Mouse (Mus musculus) layer of hippocampus, adult 8-10 months (tissue): Measurements from ENCODE around the gene Dclk1. TPM values are rescaled to one million over a fixed set of nuclear protein-coding genes. Genes with fewer than 3 reads are reported as not detected.

Experiments used
- DNase-seq, 2 experiments: peaks; one replicate each; pipeline ENCODE4 v3.0.0; 2022; ENCODE audit warnings: low spot score in 2 of 2
- total RNA-seq, 4 experiments: library from RNA; stranded (reverse); gene quantifications; 2 replicates each; pipeline ENCODE4 v1.2.4; 2022

Dclk1 gene
- total RNA-seq, 4 experiments from 2014 or later: 509 to 592 (median 551) TPM

DNA sequence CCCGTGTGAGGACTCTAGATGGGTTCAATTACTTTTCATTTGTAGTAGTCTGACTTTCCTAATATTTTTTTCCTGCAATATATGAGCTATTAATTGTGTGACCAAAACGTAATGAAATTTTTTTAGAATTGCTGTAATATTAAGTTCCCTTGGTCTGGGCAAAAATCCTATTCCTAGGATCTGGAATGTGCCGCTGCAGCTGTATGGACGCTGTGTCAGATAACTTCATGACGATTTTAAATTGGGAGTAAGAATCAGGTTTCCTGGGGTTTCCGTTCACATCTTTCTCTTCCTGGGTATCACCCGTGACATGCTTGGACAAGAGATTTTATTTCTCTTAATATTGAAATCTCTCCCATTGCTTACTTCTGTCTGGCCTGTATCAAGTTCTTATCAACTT lies 253.1 kb downstream of the Dclk1 start:
- DNase-seq: no peak

- no peak for DNase-seq
These were observed 253.7 kb downstream of the Dclk1 start for GRCm38 (mm10) chr3:55495866-55496265.

DNA sequence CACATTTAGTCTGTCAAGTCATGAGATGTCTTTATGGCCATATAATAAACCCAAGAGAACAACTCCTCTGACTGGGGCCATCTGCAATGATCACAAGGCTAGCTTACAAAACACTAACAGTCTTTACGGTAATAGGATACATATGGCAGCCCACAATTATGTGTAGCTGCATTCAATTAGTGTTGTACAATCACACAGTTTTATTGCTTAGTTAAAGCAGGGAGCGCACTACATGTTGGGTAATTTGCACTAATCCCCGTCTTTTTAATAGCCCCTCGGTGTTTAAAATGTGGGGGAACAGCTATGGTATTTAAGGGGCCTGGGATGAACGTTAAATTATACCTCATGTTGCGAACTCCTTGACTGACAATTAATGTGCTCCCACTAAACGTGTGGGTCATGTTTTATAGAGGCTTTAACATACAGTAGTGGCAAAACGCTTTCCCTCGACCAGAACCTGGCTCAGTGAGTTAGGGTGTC lies 254.3 kb downstream of the Dclk1 start:
- DNase-seq: no peak

DNA sequence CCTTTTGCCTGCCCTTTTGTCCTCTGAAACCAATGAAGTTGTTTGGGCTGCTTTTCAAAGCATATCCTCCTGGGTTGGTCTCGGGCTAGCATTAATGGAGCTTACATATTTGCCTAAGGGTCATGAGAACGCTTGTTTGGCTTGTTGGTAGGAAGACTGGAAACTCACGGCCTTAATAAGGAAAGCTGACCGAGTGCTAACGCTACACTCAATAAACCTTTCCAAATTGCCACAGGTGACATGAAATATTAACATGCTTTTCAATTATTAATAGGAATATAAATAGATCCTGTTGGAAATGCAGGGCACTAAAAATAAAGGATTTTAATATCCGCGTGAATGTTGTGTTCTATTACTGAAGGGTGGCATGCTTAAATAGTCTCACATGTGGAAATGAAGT lies 257.1 kb downstream of the Dclk1 start:
- no peak for DNase-seq

DNA sequence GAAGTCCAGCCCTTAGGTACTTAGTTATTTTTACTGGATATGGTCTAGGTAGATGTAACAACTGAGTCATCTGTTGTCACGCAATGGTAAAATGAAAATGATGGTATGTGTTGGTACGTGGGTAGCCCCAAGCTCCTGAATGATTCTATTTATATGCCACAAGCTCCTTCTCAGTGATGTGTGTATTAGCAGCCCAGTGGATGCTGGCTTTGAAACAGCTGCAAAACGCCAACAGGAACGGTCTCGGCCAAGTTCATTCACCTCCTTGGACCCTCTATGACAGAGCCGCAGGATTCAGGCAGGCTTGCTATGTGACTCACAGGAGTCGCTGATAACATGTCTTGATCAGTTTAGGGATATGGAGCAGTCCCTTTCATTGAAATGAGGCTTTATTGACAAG lies 268.0 kb downstream of the Dclk1 start:
- DNase-seq: no peak

DNA sequence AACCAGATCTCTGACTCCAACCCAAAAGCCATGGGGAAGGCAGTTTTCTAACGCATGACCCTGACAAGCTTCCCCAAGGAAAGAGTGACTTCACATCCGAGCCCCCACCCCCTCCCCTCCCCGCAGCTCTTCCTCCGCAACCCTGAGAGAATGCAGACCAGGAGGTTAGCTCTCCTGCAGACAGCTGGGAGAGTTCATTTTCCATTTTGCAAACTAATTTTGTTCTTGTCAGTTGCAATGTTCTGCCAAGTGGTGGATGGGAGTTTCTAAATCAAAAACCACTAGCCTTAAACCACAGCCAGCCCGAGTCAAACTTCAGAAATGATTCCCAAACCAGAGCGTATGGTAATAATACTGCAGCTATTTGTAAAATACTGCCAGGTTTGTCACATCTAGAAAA lies 269.5 kb downstream of the Dclk1 start:
- DNase-seq: no peak

GRCm38 (mm10) chr3:55515966-55516365 lies 273.8 kb downstream of the Dclk1 start:
- no peak for DNase-seq

DNA sequence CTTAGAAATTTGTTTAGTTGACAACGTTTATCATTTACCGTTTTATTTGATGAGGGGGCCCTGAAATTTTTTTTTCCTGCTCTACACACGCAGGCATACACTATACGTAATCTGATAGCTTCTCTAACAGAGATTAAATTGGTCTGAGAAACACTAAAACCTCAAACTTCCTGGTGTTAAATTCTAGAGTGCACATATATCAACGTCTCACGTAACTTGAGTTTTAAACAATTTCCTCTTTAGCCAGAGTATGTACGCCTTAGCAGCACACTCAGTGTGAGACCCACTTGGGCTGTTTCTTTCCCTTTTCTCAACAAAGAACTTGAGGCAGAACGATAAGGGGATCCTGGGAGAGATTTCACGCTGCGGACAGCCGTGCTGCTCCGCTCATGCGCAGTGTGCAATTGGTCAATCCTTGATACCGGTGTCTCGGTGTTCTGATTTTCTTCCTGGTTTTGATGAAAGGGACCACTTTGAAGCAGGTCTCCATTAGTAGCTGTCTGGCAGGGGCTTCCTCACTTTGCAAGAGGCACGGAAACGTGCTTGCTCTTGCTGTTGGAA lies 275.4 kb downstream of the Dclk1 start:
- DNase-seq: no peak

DNA sequence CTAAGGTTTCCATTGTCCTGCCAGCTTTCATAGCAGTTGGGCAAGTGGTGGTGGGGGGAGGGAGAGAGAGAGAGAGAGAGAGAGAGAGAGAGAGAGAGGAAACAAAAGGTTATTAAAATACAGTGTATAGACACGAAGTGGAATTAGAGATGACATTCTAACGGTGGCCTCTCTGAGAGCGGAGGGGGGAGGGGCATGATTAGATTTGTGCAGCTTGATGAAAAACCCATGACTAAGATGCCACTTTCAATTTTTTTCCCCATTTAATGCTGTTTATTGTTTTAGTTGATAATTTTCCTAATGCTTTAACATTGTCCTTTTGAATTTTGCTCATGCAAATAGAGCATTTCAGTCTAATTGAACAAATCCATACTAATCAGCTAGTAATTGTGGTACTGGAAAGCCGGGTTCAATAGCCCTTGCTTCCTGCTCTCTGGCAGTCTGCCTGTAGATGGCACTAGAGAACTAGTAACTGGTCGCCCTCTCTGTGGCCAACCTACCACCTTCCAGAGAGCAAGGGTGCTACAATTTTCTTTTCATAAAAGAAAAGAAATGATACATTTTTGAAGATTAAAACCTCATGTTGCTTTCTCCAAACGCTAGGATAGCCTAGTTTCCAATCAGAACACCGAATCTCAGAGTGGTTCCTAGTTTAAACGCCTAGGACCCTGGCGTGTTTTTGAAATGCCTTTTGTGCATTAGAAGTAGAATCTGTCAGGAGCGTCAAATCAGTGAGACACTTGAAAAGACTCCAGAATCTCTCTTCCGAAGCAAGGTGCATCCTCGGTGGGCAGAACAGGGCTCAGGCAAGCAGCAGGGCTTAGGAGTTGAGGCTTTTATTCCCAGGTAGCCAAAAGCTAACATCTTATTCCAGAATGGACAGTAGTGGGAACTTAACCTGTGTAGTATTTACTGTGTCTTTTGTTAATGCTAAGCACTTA lies 278.3 kb downstream of the Dclk1 start:
- DNase-seq: peak in 1 of 2 experiments; percentile 78

- peak in 1 of 2 experiments; percentile 65 for DNase-seq
These were observed 279.6 kb downstream of the Dclk1 start for GRCm38 (mm10) chr3:55521776-55522175.

- no peak for DNase-seq
These were observed 281.1 kb downstream of the Dclk1 start for GRCm38 (mm10) chr3:55523224-55523623.

DNA sequence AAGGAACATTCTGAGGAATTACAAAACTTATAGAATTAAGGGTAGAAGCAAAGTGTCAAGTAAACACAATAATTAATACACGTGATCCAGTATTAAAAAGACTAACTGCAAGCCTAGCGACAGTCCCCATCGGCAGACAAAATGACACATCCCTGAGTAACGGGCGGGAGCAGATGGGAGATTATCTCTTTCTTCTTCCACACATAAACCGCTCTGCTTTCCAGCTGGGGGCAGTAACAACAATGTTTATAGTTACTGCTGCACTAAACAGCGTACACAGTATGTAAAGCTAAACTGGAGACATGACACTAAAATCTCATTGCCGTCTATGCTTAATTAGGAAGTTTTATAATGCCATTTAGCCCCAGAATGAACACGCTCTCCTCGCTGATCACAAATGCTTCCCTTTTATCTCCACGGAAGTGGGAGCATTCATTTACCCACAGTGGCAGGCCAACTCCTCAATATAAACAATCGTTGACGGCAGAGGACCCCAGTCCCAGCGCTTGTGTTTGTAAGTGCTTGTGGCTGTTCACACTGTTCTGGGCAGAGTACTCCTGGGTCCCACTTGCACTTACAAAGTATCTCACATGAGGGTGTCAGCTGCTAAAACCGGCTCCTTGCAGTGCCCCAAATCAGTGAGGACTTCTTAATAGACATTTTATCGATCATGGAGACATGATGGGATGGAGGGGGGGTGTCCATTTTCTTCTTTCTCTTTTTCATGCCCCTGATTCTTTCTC lies 281.7 kb downstream of the Dclk1 start:
- DNase-seq: no peak

GRCm38 (mm10) chr3:55524491-55525195 lies 282.5 kb downstream of the Dclk1 start:
- DNase-seq: no peak

GRCm38 (mm10) chr3:55526470-55526869 lies 284.3 kb downstream of the Dclk1 start:
- DNase-seq: no peak

- no peak for DNase-seq
These were observed 285.4 kb downstream of the Dclk1 start for GRCm38 (mm10) chr3:55527566-55527965.

DNA sequence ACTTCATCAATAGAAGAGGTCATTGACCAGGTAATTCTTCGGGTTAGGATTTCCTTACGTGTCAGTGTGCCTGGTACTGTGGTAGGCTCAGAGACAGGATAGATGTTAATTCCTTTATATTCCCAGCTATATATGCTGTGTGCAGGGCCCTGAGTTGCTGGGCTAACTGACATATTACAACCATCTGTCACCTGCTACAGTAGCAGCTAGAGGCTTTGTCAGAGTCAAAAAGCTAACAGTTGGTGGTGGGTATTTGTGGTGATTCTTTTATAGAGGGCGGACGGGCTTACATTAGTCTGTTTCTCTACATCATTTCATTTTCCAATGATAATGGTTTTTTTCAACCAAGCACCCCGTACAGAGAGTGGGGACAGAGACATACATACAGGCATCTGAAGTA lies 285.8 kb downstream of the Dclk1 start:
- no peak for DNase-seq

- no peak for DNase-seq
These were observed 287.2 kb downstream of the Dclk1 start for GRCm38 (mm10) chr3:55529414-55529813.

GRCm38 (mm10) chr3:55531204-55532044 lies 289.3 kb downstream of the Dclk1 start:
- DNase-seq: no peak

DNA sequence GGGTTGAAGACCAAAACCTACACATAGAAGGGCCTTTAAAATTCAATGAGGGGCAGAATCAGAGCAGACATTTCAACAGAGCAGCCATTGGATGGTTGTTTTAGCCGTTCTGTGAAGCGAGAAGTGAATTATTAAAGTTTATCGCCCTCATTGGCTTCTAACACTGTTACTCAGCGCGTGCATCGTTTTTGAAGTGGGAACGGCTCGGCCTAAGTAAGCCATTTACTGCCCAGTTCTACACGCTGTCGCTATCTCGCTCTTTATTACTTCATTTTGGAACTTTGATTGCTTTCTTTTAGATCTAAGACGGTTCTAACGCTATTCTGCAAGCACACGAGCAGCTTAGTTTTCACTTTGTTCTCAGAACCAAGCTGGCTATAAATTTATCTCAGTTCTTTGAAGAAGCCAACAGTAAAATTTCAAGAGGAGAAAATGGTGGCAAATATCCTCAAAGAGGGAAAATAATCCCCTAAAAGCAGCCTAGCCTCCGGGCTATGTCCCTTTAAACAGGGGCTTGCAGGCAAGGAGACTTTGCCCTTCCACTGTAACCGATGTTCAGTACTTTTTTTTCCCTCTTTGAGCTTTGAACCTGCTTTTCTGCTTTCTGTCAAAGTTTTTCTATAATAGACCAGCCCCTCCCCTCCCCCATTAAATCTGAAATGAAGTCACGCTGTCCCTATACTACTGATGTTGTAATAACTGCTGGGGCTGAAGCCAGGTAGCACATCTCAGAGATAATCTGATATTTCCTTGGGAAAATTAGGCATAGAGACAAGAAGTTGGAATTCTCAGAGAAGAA lies 290.2 kb downstream of the Dclk1 start:
- DNase-seq: no peak
